Mouse (Mus musculus) midbrain, embryonic 10.5 days (tissue): ENCODE results near the gene Rab19. TPM values are rescaled to one million over a fixed set of nuclear protein-coding genes. Genes with fewer than 3 reads are reported as not detected.

Experiments
- polyA plus RNA-seq: library from polyadenylated mRNA; unstranded; fragments of >200 nt; fragmentation: Nextera tagmentation; extraction: Ambion mirVana; gene quantifications from 2 replicates; pipeline ENCODE4 v1.2.1, GENCODE M21; 2016

The Rab19 gene
- polyA plus RNA-seq, 1 experiment from 2014 or later, result 0.28 TPM

Other genes starting within 250 kb of the Rab19 start
- 10.4 and 12.4 TPM in 2 replicates for gene Kdm7a, start 174.4 kb upstream of the Rab19 start, polyA plus RNA-seq
- 45.3 and 51.4 TPM in 2 replicates for gene Slc37a3, start 3.5 kb upstream of the Rab19 start, polyA plus RNA-seq
- 88.2 and 104 TPM in 2 replicates for gene Mkrn1, start 39.3 kb downstream of the Rab19 start, polyA plus RNA-seq
- gene Dennd2a, start 176.7 kb downstream of the Rab19 start, polyA plus RNA-seq, result 42.3 and 50.6 TPM in 2 replicates
- 26.6 and 28.4 TPM in 2 replicates for gene Adck2, start 192.7 kb downstream of the Rab19 start, polyA plus RNA-seq
- 0.57 and 1.3 TPM in 2 replicates for gene Gm42420, start 204.6 kb downstream of the Rab19 start, polyA plus RNA-seq
- gene Ndufb2, start 211.4 kb downstream of the Rab19 start, polyA plus RNA-seq, result 282 and 288 TPM in 2 replicates